Mouse (Mus musculus): Measurements from ENCODE around the gene Mrpl52.
A peak's percentile ranks its signal among the peaks of the same experiment; 100 is the strongest.

Gene Mrpl52

GRCm38 (mm10) chr14:54433941-54434531 lies 7.3 kb downstream of the Mrpl52 start:
- DNase-seq, result no peak

- DNase-seq, result no peak
These were observed 8.6 kb downstream of the Mrpl52 start for GRCm38 (mm10) chr14:54435194-54435918.

- DNase-seq, result no peak
These were observed 12.4 kb downstream of the Mrpl52 start for GRCm38 (mm10) chr14:54439155-54439554.

GRCm38 (mm10) chr14:54439610-54440009 lies 12.9 kb downstream of the Mrpl52 start:
- DNase-seq, result no peak

- DNase-seq, result no peak
These were observed 13.8 kb downstream of the Mrpl52 start for GRCm38 (mm10) chr14:54440538-54440937.

- DNase-seq, result no peak
These were observed 14.7 kb downstream of the Mrpl52 start for GRCm38 (mm10) chr14:54441365-54441764.

- no peak for DNase-seq
These were observed 15.8 kb downstream of the Mrpl52 start for GRCm38 (mm10) chr14:54442548-54442947.

- DNase-seq, result no peak
These were observed 16.5 kb downstream of the Mrpl52 start for GRCm38 (mm10) chr14:54443196-54443595.

- no peak for DNase-seq
These were observed 17.3 kb downstream of the Mrpl52 start for GRCm38 (mm10) chr14:54443712-54444618.

- no peak for DNase-seq
These were observed 18.8 kb downstream of the Mrpl52 start for GRCm38 (mm10) chr14:54445476-54445875.

GRCm38 (mm10) chr14:54453566-54453965 lies 26.9 kb downstream of the Mrpl52 start:
- no peak for DNase-seq

- no peak for DNase-seq
These were observed 28.2 kb downstream of the Mrpl52 start for GRCm38 (mm10) chr14:54454669-54455528.

GRCm38 (mm10) chr14:54457907-54458569 lies 31.3 kb downstream of the Mrpl52 start:
- no peak for DNase-seq

GRCm38 (mm10) chr14:54462146-54462545 lies 35.4 kb downstream of the Mrpl52 start:
- no peak for DNase-seq

GRCm38 (mm10) chr14:54463108-54463958 lies 36.6 kb downstream of the Mrpl52 start:
- no peak for DNase-seq

- peak; percentile 93 for DNase-seq
These were observed 37.2 kb downstream of the Mrpl52 start, which contains the start of gene Lrp10 for GRCm38 (mm10) chr14:54463959-54464292. Gene Lrp10, plus strand, starts transcription at chr14:54464137.

GRCm38 (mm10) chr14:54464293-54465005 lies 37.7 kb downstream of the Mrpl52 start:
- peak; percentile 77 to 83 for DNase-seq

- DNase-seq, result no peak
These were observed 44.8 kb downstream of the Mrpl52 start for GRCm38 (mm10) chr14:54471467-54471866.

- DNase-seq, result no peak
These were observed 46.0 kb downstream of the Mrpl52 start for GRCm38 (mm10) chr14:54472671-54473070.

- DNase-seq, result no peak
These were observed 48.0 kb downstream of the Mrpl52 start for GRCm38 (mm10) chr14:54474744-54475143.

Measured in thymus, postnatal 36 days (tissue).